Mouse (Mus musculus): Measurements from ENCODE around the gene Phc2. TPM values are rescaled to one million over a fixed set of nuclear protein-coding genes. Genes with fewer than 3 reads are reported as not detected.

Phc2 gene
- polyA plus RNA-seq, 1 experiment from 2014 or later: 52.8 TPM

Other genes starting within 250 kb of the Phc2 start
- gene Zscan20, start 44.6 kb upstream of the Phc2 start, polyA plus RNA-seq (2014; fragmentation: Nextera tagmentation; extraction: Ambion mirVana): 3.4 and 4.4 TPM in 2 replicates
- gene Tlr12, start 36.1 kb upstream of the Phc2 start, polyA plus RNA-seq (2014; fragmentation: Nextera tagmentation; extraction: Ambion mirVana): 0.78 and 0.90 TPM in 2 replicates
- 0.21 and 0.41 TPM in 2 replicates for gene A3galt2, start 100.7 kb downstream of the Phc2 start, polyA plus RNA-seq (2014; fragmentation: Nextera tagmentation; extraction: Ambion mirVana)
- 29.0 and 33.6 TPM in 2 replicates for gene Zfp362, start 151.3 kb downstream of the Phc2 start, polyA plus RNA-seq (2014; fragmentation: Nextera tagmentation; extraction: Ambion mirVana)
- gene Trim62, start 228.9 kb downstream of the Phc2 start, polyA plus RNA-seq (2014; fragmentation: Nextera tagmentation; extraction: Ambion mirVana): 31.9 and 35.5 TPM in 2 replicates